ENCODE assay signal across 8 mouse cellular contexts in the genomic region with DNA sequence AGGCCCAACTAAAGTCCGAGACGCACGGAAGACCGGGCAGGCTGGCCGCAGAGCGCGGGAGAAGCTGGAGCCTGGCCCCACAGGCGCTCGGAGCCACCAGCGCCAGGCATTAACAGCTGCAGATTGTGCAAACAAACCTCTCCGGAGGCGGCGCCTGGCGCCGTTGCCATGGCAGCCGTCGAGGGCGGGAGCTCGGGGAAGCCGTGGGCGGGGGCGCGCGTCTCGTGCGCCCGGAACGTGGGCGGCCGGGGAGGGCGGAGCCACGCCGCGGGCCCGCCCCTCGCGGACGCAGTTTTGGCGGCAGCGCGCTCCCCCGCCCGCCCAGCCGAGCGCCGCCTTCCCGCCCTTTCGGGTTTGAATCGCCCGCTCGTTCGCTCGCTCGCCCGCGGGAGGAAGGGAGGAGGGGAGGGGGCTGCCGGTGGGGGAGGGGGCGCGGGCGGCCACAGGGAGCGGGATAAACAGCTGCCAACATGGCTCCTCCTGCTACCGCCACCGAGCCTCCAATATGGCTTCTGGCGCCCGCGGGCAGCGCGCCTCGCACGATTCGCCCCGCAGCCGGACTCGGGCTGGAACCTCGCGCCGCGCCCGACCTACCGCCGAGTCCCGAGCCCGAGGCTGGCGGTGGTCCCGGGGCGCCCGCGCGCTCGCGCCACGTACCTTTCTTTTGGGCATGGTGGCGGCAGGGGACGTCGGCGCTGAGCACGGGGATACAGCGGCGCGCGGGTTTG. TPM values are rescaled to one million over a fixed set of nuclear protein-coding genes. Genes with fewer than 3 reads are reported as not detected.
A peak's percentile ranks its signal among the peaks of the same experiment; 100 is the strongest.
DNase-seq lines count a peak whose midpoint lies in the region; ATAC-seq and TF ChIP-seq lines count a peak whose summit lies in the region.

No protein-coding gene starts in this region.

- H3K9ac ChIP-seq in lung, embryonic 16.5 days (ENCODE audit: low read length), result peak overlapping the region; percentile 95

- H3K9me3 ChIP-seq in hindbrain, embryonic 10.5 days, result no peaks in the 10 kb centered on the region
- no peaks in the 10 kb centered on the region for H3K9me3 ChIP-seq in lung, embryonic 16.5 days (ENCODE audit: control insufficient read depth, low read length)

- H3K36me3 ChIP-seq in hindbrain, embryonic 10.5 days, result peaks cover 61% of the 10 kb centered on the region
- H3K36me3 ChIP-seq in lung, embryonic 16.5 days (ENCODE audit: control insufficient read depth, insufficient read depth, low read length), result peaks cover 33% of the 10 kb centered on the region
- H3K36me3 ChIP-seq in thymus, adult 2 months (ENCODE audit: control insufficient read depth, insufficient read depth, low read length), result peaks cover 30% of the 10 kb centered on the region

- peak overlapping the region; percentile 100 for H3K27ac ChIP-seq in hindbrain, embryonic 10.5 days
- H3K27ac ChIP-seq in lung, embryonic 16.5 days (ENCODE audit: low read length), result peak overlapping the region; percentile 100
- H3K27ac ChIP-seq in thymus, adult 2 months (ENCODE audit: control insufficient read depth, insufficient read depth, low read length), result peak overlapping the region; percentile 60

- 0 out of 2 replicates have a peak, but pooled peaks have one; percentile 60 for TF ChIP-seq CTCF in thymus, adult 2 months (IDR thresholded peaks at IDR 0.05; ENCODE audit: borderline replicate concordance, control insufficient read depth, extremely low read depth, insufficient read depth, low read length, poor library complexity)

- no peak for TF ChIP-seq POLR2A in thymus, adult 2 months (IDR thresholded peaks at IDR 0.05; ENCODE audit: control insufficient read depth, extremely low read depth, insufficient read depth, low read length, poor library complexity)

- peak overlapping the region; percentile 85 for H3K4me3 ChIP-seq in hindbrain, embryonic 10.5 days
- H3K4me3 ChIP-seq in lung, embryonic 16.5 days (ENCODE audit: low read length), result peak overlapping the region; percentile 79
- H3K4me3 ChIP-seq in thymus, adult 2 months (ENCODE audit: control insufficient read depth, insufficient read depth, low read length), result peak overlapping the region; percentile 76

- ATAC-seq in frontal cortex, adult (ENCODE audit: low TSS enrichment), result peak; percentile 52
- peak; percentile 88 for ATAC-seq in lung, embryonic 16.5 days (ENCODE audit: low read depth)

- peak; percentile 98 for DNase-seq in Muller cell, postnatal 12 days (ENCODE audit: inconsistent ontology term)
- DNase-seq in cerebellum, adult 9-10 months, result peak; percentile 98
- DNase-seq in hindbrain, embryonic 10.5 days (ENCODE audit: low spot score), result peak; percentile 96
- peak; percentile 98 for DNase-seq in layer of hippocampus, adult 9-11 months
- DNase-seq in ovary, adult 18-20 months (ENCODE audit: low spot score), result peak; percentile 97
- DNase-seq in thymus, adult 2 months, result peak; percentile 98

- H3K27me3 ChIP-seq in hindbrain, embryonic 10.5 days (ENCODE audit: insufficient read depth, poor library complexity, severe bottlenecking), result no peaks in the 10 kb centered on the region
- H3K27me3 ChIP-seq in lung, embryonic 16.5 days (ENCODE audit: control insufficient read depth, insufficient read depth, low read depth, low read length), result no peaks in the 10 kb centered on the region
- no peaks in the 10 kb centered on the region for H3K27me3 ChIP-seq in thymus, adult 2 months (ENCODE audit: control insufficient read depth, insufficient read depth, low read length)

- under 1% methylated on average over 100 of the region's 101 CpGs for WGBS in hindbrain, embryonic 10.5 days
- under 1% methylated on average over 83 of the region's 101 CpGs for WGBS in lung, embryonic 16.5 days
- under 1% methylated on average over 97 of the region's 101 CpGs for WGBS in thymus, adult 2 months

- H3K4me1 ChIP-seq in hindbrain, embryonic 10.5 days (replicated peaks), result peaks cover 59% of the 10 kb centered on the region
- H3K4me1 ChIP-seq in lung, embryonic 16.5 days (replicated peaks; ENCODE audit: control insufficient read depth, insufficient read depth, low read length), result peaks cover 20% of the 10 kb centered on the region
- peaks cover 13% of the 10 kb centered on the region for H3K4me1 ChIP-seq in thymus, adult 2 months (replicated peaks; ENCODE audit: control insufficient read depth, insufficient read depth, low read length)

- peak overlapping the region; percentile 92 for H3K4me2 ChIP-seq in lung, embryonic 16.5 days (ENCODE audit: low read depth, low read length)

RNA-seq across cellular contexts. Expression of gene Hmgn2, which starts 1.1 kb away (rescaled TPM):
- 3,014 and 3,091 TPM in 2 replicates for polyA plus RNA-seq in hindbrain, embryonic 10.5 days (2016; fragmentation: Nextera tagmentation; extraction: Ambion mirVana)
- 2,552 and 2,841 TPM in 2 replicates for polyA plus RNA-seq in lung, embryonic 16.5 days (2015; fragmentation: Nextera tagmentation; extraction: Ambion mirVana)
- 96.2 and 110 TPM in 2 replicates for polyA plus RNA-seq in thymus, adult 2 months (2012; rRNA removed)

RNA-seq across cellular contexts. Expression of gene Dhdds, which starts 33.4 kb away (rescaled TPM):
- 39.5 and 42.3 TPM in 2 replicates for polyA plus RNA-seq in hindbrain, embryonic 10.5 days (2016; fragmentation: Nextera tagmentation; extraction: Ambion mirVana)
- polyA plus RNA-seq in lung, embryonic 16.5 days (2015; fragmentation: Nextera tagmentation; extraction: Ambion mirVana), result 44.2 and 44.5 TPM in 2 replicates
- polyA plus RNA-seq in thymus, adult 2 months (2012; rRNA removed), result 32.1 and 33.2 TPM in 2 replicates

RNA-seq across cellular contexts. Expression of gene Lin28a, which starts 51.3 kb away (rescaled TPM):
- polyA plus RNA-seq in hindbrain, embryonic 10.5 days (2016; fragmentation: Nextera tagmentation; extraction: Ambion mirVana), result 13.4 and 27.5 TPM in 2 replicates
- polyA plus RNA-seq in lung, embryonic 16.5 days (2015; fragmentation: Nextera tagmentation; extraction: Ambion mirVana), result not detected in 2 replicates
- 0.03 TPM in 2 replicates for polyA plus RNA-seq in thymus, adult 2 months (2012; rRNA removed)

Comparison
In these comparisons a context has a peak if more than half of its experiments do, and no peak if none do; other contexts are left out.
1. Peak in every context shown above with its lines: DNase-seq, ATAC-seq, H3K4me3 ChIP-seq and H3K27ac ChIP-seq.
2. RNA of gene Hmgn2, which starts 1.1 kb away (polyA plus RNA-seq): 3,014 to 3,091 TPM in hindbrain, embryonic 10.5 days and 2,552 to 2,841 TPM in lung, embryonic 16.5 days; 96.2 to 110 TPM in thymus, adult 2 months; every median in the first group is over 10 times any median in the second.
3. RNA of gene Lin28a, which starts 51.3 kb away (polyA plus RNA-seq): 13.4 to 27.5 TPM in hindbrain, embryonic 10.5 days; 0.03 TPM in thymus, adult 2 months and not detected in lung, embryonic 16.5 days; every median in the first group is over 10 times any median in the second.